Mouse (Mus musculus) gastrocnemius, adult 8-10 months (tissue): ENCODE data around the gene Gm21190. TPM values are rescaled to one million over a fixed set of nuclear protein-coding genes. Genes with fewer than 3 reads are reported as not detected.
"Not testable (repeated sequence)": the region's sequence is repeated elsewhere in the genome, so short reads cannot be mapped to it uniquely, and the experiment has no call there.

Experiments used
- DNase-seq, 2 experiments: peaks; one replicate each; pipeline ENCODE4 v3.0.0; 2022; ENCODE audit warnings: low spot score in 2 of 2
- total RNA-seq, 4 experiments: library from RNA; stranded (reverse); gene quantifications; 2 replicates each; pipeline ENCODE4 v1.2.4; 2022

Gm21190 gene
- total RNA-seq, 4 experiments from 2014 or later: not detected

GRCm38 (mm10) chr5:15490934-15491333, 38.1 kb downstream of the Gm21190 start:
- DNase-seq: not testable (repeated sequence)

GRCm38 (mm10) chr5:15488743-15489142, 40.3 kb downstream of the Gm21190 start:
- no peak for DNase-seq

GRCm38 (mm10) chr5:15484616-15485015, 44.4 kb downstream of the Gm21190 start:
- not testable (repeated sequence) for DNase-seq

- DNase-seq: not testable (repeated sequence)
Observed at GRCm38 (mm10) chr5:15483576-15483975, 45.4 kb downstream of the Gm21190 start.

- peak; percentile 5 to 9 for DNase-seq
Observed at GRCm38 (mm10) chr5:15482815-15483214, 46.2 kb downstream of the Gm21190 start.

GRCm38 (mm10) chr5:15476423-15476822, 52.6 kb downstream of the Gm21190 start, which contains the start of gene Gm21149:
Gm21149 (minus strand) TSS chr5:15476523.
- not testable (repeated sequence) for DNase-seq

Other genes starting within 250 kb of the Gm21190 start
- not detected for gene Gm21149, start 52.7 kb downstream of the Gm21190 start, total RNA-seq
- gene Gm21083, start 48.1 kb upstream of the Gm21190 start, total RNA-seq: not detected
- not detected for gene Speer4d, start 89.8 kb upstream of the Gm21190 start, total RNA-seq
- not detected for gene 4930572O03Rik, start 127.8 kb upstream of the Gm21190 start, total RNA-seq
- gene Speer4c, start 185.0 kb upstream of the Gm21190 start, total RNA-seq: not detected